Mouse (Mus musculus) liver, embryonic 11.5 days (tissue): Measurements from ENCODE around the gene Cib3. TPM values are rescaled to one million over a fixed set of nuclear protein-coding genes. Genes with fewer than 3 reads are reported as not detected.

Source experiments
- ATAC-seq: fragments of 200-750 bp; cut with Nextera tagmentation; replicated peaks from 2 replicates; pipeline ENCODE4 v1.8.0; 2017; ENCODE audit warnings: moderate number of reproducible peaks, mild to moderate bottlenecking, moderate TSS enrichment, moderate library complexity; ENCODE audit not compliant: low FRiP score
- DNase-seq: peaks from one replicate; pipeline ENCODE4 v3.0.0-alpha.2; 2017; ENCODE audit warnings: low spot score
- H3K27ac ChIP-seq: fragments of 300-500 bp; sonication (generic); 2 replicates; pipeline ENCODE4 v1.5.1; 2014; ENCODE audit warnings: mild to moderate bottlenecking, low read depth, low read length, control low read depth
- H3K27me3 ChIP-seq: fragments of 300-500 bp; sonication (generic); replicated peaks from 2 replicates; pipeline ENCODE4 v1.6.1; 2014; ENCODE audit warnings: low read length, mixed read lengths; ENCODE audit not compliant: control insufficient read depth, insufficient read depth
- H3K36me3 ChIP-seq: fragments of 300-500 bp; sonication (generic); 2 replicates; pipeline ENCODE4 v1.6.1; 2014; ENCODE audit warnings: mild to moderate bottlenecking, low read length, moderate library complexity, mixed read lengths; ENCODE audit not compliant: control insufficient read depth, insufficient read depth
- H3K4me1 ChIP-seq: fragments of 300-500 bp; sonication (generic); replicated peaks from 2 replicates; pipeline ENCODE4 v1.6.1; 2014; ENCODE audit warnings: low read length, mixed read lengths; ENCODE audit not compliant: control insufficient read depth, insufficient read depth
- H3K4me2 ChIP-seq: fragments of 300-500 bp; sonication (generic); 2 replicates; pipeline ENCODE4 v1.6.1; 2014; ENCODE audit warnings: mild to moderate bottlenecking, control low read depth, moderate library complexity
- H3K4me3 ChIP-seq: fragments of 300-500 bp; sonication (generic); 2 replicates; pipeline ENCODE4 v1.5.1; 2014; ENCODE audit warnings: low read depth, low read length, control low read depth
- H3K9ac ChIP-seq: fragments of 300-500 bp; sonication (generic); 2 replicates; pipeline ENCODE4 v1.6.1; 2014; ENCODE audit warnings: low read depth, low read length, control low read depth
- H3K9me3 ChIP-seq: fragments of 300-500 bp; sonication (generic); 2 replicates; pipeline ENCODE4 v1.6.1; 2016; ENCODE audit warnings: low read length, inconsistent platforms, mixed read lengths; ENCODE audit not compliant: control insufficient read depth
- WGBS: fragments of 180-500 bp; shearing (Covaris S2); extraction: QIAGEN DNeasy Blood & Tissue Kit; methylation state at CpG from one replicate; pipeline ENCODE4 v1.1.7; 2014; 5-methylcytosine and 5-hydroxymethylcytosine counted together
- polyA plus RNA-seq: library from polyadenylated mRNA; unstranded; fragments of >200 nt; fragmentation: Nextera tagmentation; extraction: Ambion mirVana; gene quantifications from 2 replicates; pipeline ENCODE4 v1.2.1, GENCODE M21; 2014

The Cib3 gene
- polyA plus RNA-seq, 1 experiment from 2014 or later: not detected

GRCm38 (mm10) chr8:72242226-72242625 lies 29.6 kb upstream of the Cib3 start:
- Histone ChIP-seq H3K27ac (no peak overlapping the region), H3K9me3 (no peaks in the 10 kb centered on the region), H3K9ac (no peak overlapping the region; the same call in 1 of the 2 replicates), H3K4me1 (peaks cover 10% of the 10 kb centered on the region), H3K4me2 (no peak overlapping the region), H3K36me3 (peaks cover 3% of the 10 kb centered on the region; the same call in 1 of the 2 replicates), H3K27me3 (no peaks in the 10 kb centered on the region), H3K4me3 (no peak overlapping the region)
- ATAC-seq (no peak), DNase-seq (no peak)
- WGBS: 90% methylated on average over 1 of the region's 1 CpGs

DNA sequence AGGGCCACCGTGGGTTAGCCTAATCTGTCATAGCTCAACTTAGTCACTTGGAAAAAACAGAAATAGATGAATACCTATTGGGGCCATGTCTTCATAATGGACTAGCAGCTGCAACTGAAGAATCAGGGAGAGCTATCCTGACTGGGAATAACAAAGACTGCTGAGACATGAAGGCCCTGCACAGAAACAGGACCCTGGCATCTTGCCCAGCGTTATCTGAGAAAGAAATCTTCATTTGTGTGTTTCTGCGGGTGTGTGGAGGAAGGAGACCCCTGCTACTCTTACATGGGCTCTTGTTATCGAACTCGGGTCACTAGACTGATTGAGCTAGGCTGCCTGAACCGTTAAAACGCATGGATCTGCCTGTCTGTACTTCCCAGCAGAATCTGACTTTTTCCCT lies 28.3 kb upstream of the Cib3 start:
- no peak for DNase-seq
- no peak for ATAC-seq
- H3K9me3 ChIP-seq: no peaks in the 10 kb centered on the region
- peak overlapping the region; percentile 77 for H3K4me2 ChIP-seq
- peak overlapping the region; percentile 75 for H3K4me3 ChIP-seq
- H3K27ac ChIP-seq: no peak overlapping the region
- H3K4me1 ChIP-seq: peaks cover 10% of the 10 kb centered on the region
- WGBS: 67% methylated on average over 7 of the region's 7 CpGs
- no peak overlapping the region for H3K9ac ChIP-seq
- H3K27me3 ChIP-seq: no peaks in the 10 kb centered on the region
- H3K36me3 ChIP-seq: peaks cover 1% of the 10 kb centered on the region; the same call in 1 of the 2 replicates

- under 1% methylated on average over 24 of the region's 24 CpGs for WGBS
- peak; percentile 38 for ATAC-seq
- Histone ChIP-seq H3K4me1 (peaks cover 10% of the 10 kb centered on the region), H3K9me3 (no peaks in the 10 kb centered on the region), H3K4me2 (peak overlapping the region; percentile 77), H3K36me3 (no peaks in the 10 kb centered on the region), H3K27ac (peak overlapping the region; percentile 93), H3K4me3 (peak overlapping the region; percentile 75), H3K9ac (peak overlapping the region; percentile 71), H3K27me3 (no peaks in the 10 kb centered on the region)
- no peak for DNase-seq
These were observed 27.7 kb upstream of the Cib3 start for GRCm38 (mm10) chr8:72240403-72240763.

- peak within 1 kb of the TSS; percentile 93 for H3K27ac ChIP-seq
- peak within 1 kb of the TSS; percentile 71 for H3K9ac ChIP-seq
- under 1% methylated on average over 54 of the region's 54 CpGs for WGBS
- H3K27me3 ChIP-seq: no peaks in the 10 kb centered on the region
- H3K4me2 ChIP-seq: peak within 1 kb of the TSS; percentile 77
- ATAC-seq (peak; percentile 91), DNase-seq (peak; percentile 99)
- peak within 1 kb of the TSS; percentile 75 for H3K4me3 ChIP-seq
- H3K36me3 ChIP-seq: no peaks in the 10 kb centered on the region
- peaks cover 10% of the 10 kb centered on the region for H3K4me1 ChIP-seq
- H3K9me3 ChIP-seq: no peaks in the 10 kb centered on the region
These were observed 27.1 kb upstream of the Cib3 start, which contains the start of gene Ap1m1 for GRCm38 (mm10) chr8:72239499-72240402. Gene Ap1m1 (plus strand): TSS chr8:72240018.

DNA sequence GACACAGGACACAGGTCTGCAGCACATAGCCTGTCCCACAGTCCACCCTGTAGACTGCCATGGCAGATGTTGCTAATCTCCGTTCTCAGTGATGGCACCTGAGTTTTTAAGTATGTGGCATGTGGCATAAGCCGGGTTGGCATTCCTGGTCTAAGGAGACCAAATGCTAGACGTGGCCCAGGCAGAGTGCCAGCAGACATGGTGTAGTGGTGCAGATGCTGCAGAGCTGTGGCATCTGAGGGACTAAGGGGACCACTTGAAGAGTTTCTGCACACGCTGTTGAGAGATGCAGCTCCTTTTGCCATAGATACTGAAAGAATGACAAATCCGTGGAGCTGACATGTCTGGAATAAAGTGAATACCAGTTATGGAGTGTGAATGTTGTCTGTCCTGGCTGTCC lies 10.0 kb upstream of the Cib3 start:
- H3K9me3 ChIP-seq: no peaks in the 10 kb centered on the region
- 92% methylated on average over 5 of the region's 5 CpGs for WGBS
- no peak for ATAC-seq

DNA sequence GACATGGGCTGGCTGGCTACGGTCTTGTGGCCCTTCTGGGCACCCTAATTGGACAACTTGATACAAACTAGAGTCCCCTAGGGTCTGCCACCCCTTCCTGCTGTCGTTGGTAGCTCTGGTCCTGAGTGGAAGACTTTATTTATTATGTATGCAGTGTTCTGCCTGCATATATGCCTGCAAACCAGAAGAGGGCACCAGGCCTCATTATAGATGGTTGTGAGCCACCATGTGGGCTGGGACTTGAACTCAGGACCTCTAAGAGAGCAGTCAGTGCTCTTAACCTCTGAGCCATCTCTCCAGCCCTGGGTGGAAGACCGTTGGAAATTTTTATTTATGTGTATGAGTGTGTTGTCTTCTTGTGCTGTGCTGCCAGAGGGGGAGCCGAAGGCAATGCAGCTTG lies 8.1 kb upstream of the Cib3 start:
- Histone ChIP-seq H3K4me3 (peak overlapping the region; percentile 89), H3K4me2 (peak overlapping the region; percentile 92), H3K9ac (peak overlapping the region; percentile 84), H3K27me3 (no peaks in the 10 kb centered on the region), H3K4me1 (peaks cover 8% of the 10 kb centered on the region), H3K27ac (no peak overlapping the region), H3K9me3 (no peaks in the 10 kb centered on the region), H3K36me3 (peaks cover 23% of the 10 kb centered on the region)
- DNase-seq (no peak), ATAC-seq (no peak)
- 90% methylated on average over 4 of the region's 4 CpGs for WGBS

More for the DNA sequence above, 10.0 kb upstream of the Cib3 start:
- peaks cover 8% of the 10 kb centered on the region for H3K4me1 ChIP-seq
- H3K9ac ChIP-seq: no peak overlapping the region
- H3K36me3 ChIP-seq: peaks cover 23% of the 10 kb centered on the region
- no peak overlapping the region for H3K27ac ChIP-seq
- no peaks in the 10 kb centered on the region for H3K27me3 ChIP-seq
- no peak for DNase-seq
- H3K4me2 ChIP-seq: no peak overlapping the region
- H3K4me3 ChIP-seq: no peak overlapping the region

DNA sequence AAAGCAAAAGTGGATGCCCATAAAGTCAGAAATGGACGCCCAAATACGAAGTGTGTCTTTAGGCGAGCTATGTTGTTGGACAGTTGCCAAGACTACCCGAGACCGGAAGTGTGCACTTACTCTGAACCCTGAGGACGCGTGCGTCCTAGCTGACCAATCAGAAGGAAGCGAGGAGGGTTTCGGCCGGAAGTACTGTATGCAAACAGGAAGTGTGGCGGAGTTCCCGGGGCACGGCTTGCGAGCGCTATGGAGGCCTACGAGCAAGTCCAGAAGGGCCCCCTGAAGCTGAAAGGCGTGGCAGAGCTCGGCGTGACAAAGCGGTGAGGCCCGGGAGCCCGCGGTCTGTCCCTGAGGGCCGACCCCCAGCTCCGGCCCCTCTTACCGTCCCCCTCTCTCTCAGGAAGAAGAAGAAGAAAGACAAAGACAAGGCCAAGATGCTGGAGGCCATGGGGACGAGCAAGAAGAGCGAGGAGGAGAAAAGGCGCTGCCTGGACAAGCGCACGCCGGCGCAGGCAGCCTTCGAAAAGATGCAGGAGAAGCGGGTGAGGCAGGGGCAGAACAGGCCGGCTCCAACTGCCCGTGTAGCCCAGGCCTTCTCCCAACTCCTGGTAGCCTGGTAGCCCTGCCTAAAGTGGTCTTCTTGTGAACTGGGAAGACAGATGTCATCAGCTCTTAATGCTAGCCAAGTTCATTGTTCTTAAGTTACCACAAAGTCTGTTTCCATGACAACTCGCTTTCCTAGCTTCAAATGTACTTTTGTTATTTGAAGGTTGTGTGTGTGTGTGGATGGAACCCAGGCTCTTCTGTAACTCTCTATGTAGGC lies 7.1 kb upstream of the Cib3 start, which contains the start of gene Fam32a:
Gene Fam32a (plus strand): TSS at position 190 of the 823 bp plus-strand sequence.
- peak within 1 kb of the TSS; percentile 89 for H3K4me3 ChIP-seq
- H3K36me3 ChIP-seq: peaks cover 23% of the 10 kb centered on the region
- WGBS: 10% methylated on average over 39 of the region's 39 CpGs
- H3K27ac ChIP-seq: peak within 1 kb of the TSS; percentile 66
- H3K4me2 ChIP-seq: peak within 1 kb of the TSS; percentile 92
- ATAC-seq (peak; percentile 98), DNase-seq (peak; percentile 90)
- peaks cover 8% of the 10 kb centered on the region for H3K4me1 ChIP-seq
- H3K27me3 ChIP-seq: no peaks in the 10 kb centered on the region
- H3K9ac ChIP-seq: peak within 1 kb of the TSS; percentile 84
- H3K9me3 ChIP-seq: no peaks in the 10 kb centered on the region

- peak overlapping the region; percentile 92 for H3K4me2 ChIP-seq
- ATAC-seq (no peak), DNase-seq (no peak)
- no peaks in the 10 kb centered on the region for H3K9me3 ChIP-seq
- H3K27ac ChIP-seq: peak overlapping the region; percentile 66; the same call in 1 of the 2 replicates
- no peak overlapping the region for H3K9ac ChIP-seq
- H3K4me1 ChIP-seq: peaks cover 8% of the 10 kb centered on the region
- WGBS: 78% methylated on average over 9 of the region's 10 CpGs
- H3K27me3 ChIP-seq: no peaks in the 10 kb centered on the region
- H3K36me3 ChIP-seq: peaks cover 22% of the 10 kb centered on the region
- H3K4me3 ChIP-seq: peak overlapping the region; percentile 89
These were observed 6.3 kb upstream of the Cib3 start for GRCm38 (mm10) chr8:72218781-72219540.
